Mouse (Mus musculus) cerebellum, adult 2 months (tissue): Measurements from ENCODE around the gene Ccdc124.

Source experiments
- CTCF ChIP-seq: fragments of 200-500 bp; IDR thresholded peaks from 2 replicates; pipeline ENCODE4 v1.5.1; 2011; ENCODE audit warnings: low read depth, mild to moderate bottlenecking, control low read depth, low read length, moderate library complexity, borderline replicate concordance; ENCODE audit not compliant: insufficient read depth
- POLR2A ChIP-seq: fragments of 200-500 bp; IDR thresholded peaks from 2 replicates; pipeline ENCODE4 v1.6.1; 2011; ENCODE audit warnings: low read length, control low read depth, borderline replicate concordance; ENCODE audit not compliant: insufficient read depth

- TF ChIP-seq CTCF, result no peak
- no peak for TF ChIP-seq POLR2A
These were observed 29.8 kb downstream of the Ccdc124 start for GRCm38 (mm10) chr8:70843941-70844340.
